Comparison of ENCODE assay signal across 15 mouse cellular contexts in genomic region chr6:143995046-143995445, GRCm38 (mm10).
A peak's percentile ranks its signal among the peaks of the same experiment; 100 is the strongest.
DNase-seq lines count a peak whose midpoint lies in the region; ATAC-seq lines count a peak whose summit lies in the region.
"Had no signal": no experiment of that assay in that cellular context is flagged by ENCODE, and none has a peak within 500 bp of the region (broad histone marks: within the 10 kb centered on the region; RNA-seq: fewer than 3 reads in every experiment).

No protein-coding gene starts in this region.

- H3K27me3 ChIP-seq in hindbrain, embryonic 14.5 days (ENCODE audit: control insufficient read depth, insufficient read depth, low read length), result no peaks in the 10 kb centered on the region
- H3K27me3 ChIP-seq in hindbrain, embryonic 10.5 days (ENCODE audit: insufficient read depth, poor library complexity, severe bottlenecking), result no peaks in the 10 kb centered on the region
- H3K27me3 ChIP-seq in neural tube, embryonic 15.5 days (replicated peaks), result no peaks in the 10 kb centered on the region
- H3K27me3 ChIP-seq: liver, embryonic 12.5 days; megakaryocyte, embryonic 14.5 days had no signal

- peak; percentile 41 for DNase-seq in hindbrain, embryonic 14.5 days (ENCODE audit: low spot score)
- DNase-seq in hindbrain, embryonic 10.5 days (ENCODE audit: low spot score), result no peak
- DNase-seq in neural tube, embryonic 10.5 days (ENCODE audit: extremely low spot score, low spot score), result no peak
- DNase-seq in forelimb bud, embryonic 11.5 days (ENCODE audit: low read depth, low spot score), result peak; percentile 34
- DNase-seq in testis, postnatal 10 days (ENCODE audit: low spot score), result no peak
- no peak for DNase-seq in kidney, postnatal 25 days
- DNase-seq: adrenal gland, postnatal 25 days; gastrocnemius, postnatal 14 days; heart, postnatal 14 days; kidney, adult 11 months; kidney, postnatal 36 days had no signal

- H3K9ac ChIP-seq in hindbrain, embryonic 14.5 days, result no peak overlapping the region
- H3K9ac ChIP-seq in neural tube, embryonic 15.5 days (replicated peaks), result no peak overlapping the region
- H3K9ac ChIP-seq: liver, embryonic 12.5 days had no signal

- H3K4me3 ChIP-seq in hindbrain, embryonic 14.5 days (replicated peaks; ENCODE audit: low read length), result no peak overlapping the region
- no peak overlapping the region for H3K4me3 ChIP-seq in hindbrain, embryonic 10.5 days
- no peak overlapping the region for H3K4me3 ChIP-seq in neural tube, embryonic 15.5 days (replicated peaks)
- H3K4me3 ChIP-seq: liver, embryonic 12.5 days; megakaryocyte, embryonic 14.5 days had no signal

- H3K4me2 ChIP-seq in hindbrain, embryonic 14.5 days (replicated peaks), result no peak overlapping the region
- no peak overlapping the region for H3K4me2 ChIP-seq in neural tube, embryonic 15.5 days
- H3K4me2 ChIP-seq: liver, embryonic 12.5 days had no signal

- no peaks in the 10 kb centered on the region for H3K36me3 ChIP-seq in hindbrain, embryonic 14.5 days (replicated peaks; ENCODE audit: control insufficient read depth, insufficient read depth)
- H3K36me3 ChIP-seq in hindbrain, embryonic 10.5 days, result no peaks in the 10 kb centered on the region
- no peaks in the 10 kb centered on the region for H3K36me3 ChIP-seq in neural tube, embryonic 15.5 days
- H3K36me3 ChIP-seq: G1E; liver, embryonic 12.5 days had no signal

- H3K27ac ChIP-seq in hindbrain, embryonic 14.5 days, result no peak overlapping the region
- H3K27ac ChIP-seq in hindbrain, embryonic 10.5 days, result no peak overlapping the region
- no peak overlapping the region for H3K27ac ChIP-seq in neural tube, embryonic 15.5 days (replicated peaks)
- H3K27ac ChIP-seq: liver, embryonic 12.5 days had no signal

- H3K4me1 ChIP-seq in hindbrain, embryonic 14.5 days (replicated peaks; ENCODE audit: control insufficient read depth, insufficient read depth, low read length), result 0 out of 2 replicates have a peak, but pooled peaks cover 7% of the 10 kb centered on the region
- H3K4me1 ChIP-seq in hindbrain, embryonic 10.5 days (replicated peaks), result peaks cover 6% of the 10 kb centered on the region
- H3K4me1 ChIP-seq in neural tube, embryonic 15.5 days, result peaks cover 25% of the 10 kb centered on the region
- H3K4me1 ChIP-seq: liver, embryonic 12.5 days; megakaryocyte, embryonic 14.5 days had no signal

- H3K9me3 ChIP-seq in hindbrain, embryonic 14.5 days (ENCODE audit: control insufficient read depth, low read length), result no peaks in the 10 kb centered on the region
- H3K9me3 ChIP-seq in hindbrain, embryonic 10.5 days, result no peaks in the 10 kb centered on the region
- no peaks in the 10 kb centered on the region for H3K9me3 ChIP-seq in neural tube, embryonic 15.5 days (replicated peaks)
- H3K9me3 ChIP-seq: liver, embryonic 12.5 days; megakaryocyte, embryonic 14.5 days had no signal

- no peak for ATAC-seq in hindbrain, embryonic 14.5 days (ENCODE audit: low FRiP score)
- 0 out of 2 replicates have a peak, but pooled peaks have one; percentile 21 for ATAC-seq in neural tube, embryonic 15.5 days (ENCODE audit: low FRiP score)
- ATAC-seq: liver, embryonic 12.5 days had no signal

- whole genome bisulfite sequencing in hindbrain, embryonic 14.5 days, result 32% methylated on average over 4 of the region's 4 CpGs
- 55% methylated on average over 4 of the region's 4 CpGs for WGBS in hindbrain, embryonic 10.5 days
- WGBS in neural tube, embryonic 15.5 days, result 28% methylated on average over 4 of the region's 4 CpGs

Comparison
In these comparisons a context has a peak if more than half of its experiments do, and no peak if none do; other contexts are left out.
1. DNase-seq: peak in hindbrain, embryonic 14.5 days (single experiment) and forelimb bud, embryonic 11.5 days (single experiment); none in hindbrain, embryonic 10.5 days (single experiment), neural tube, embryonic 10.5 days (single experiment), testis, postnatal 10 days (single experiment) and kidney, postnatal 25 days (0 of 2).